10 mouse cellular contexts compared by ENCODE assay signal in genomic region chr11:32805958-32806357, GRCm38 (mm10). TPM values are rescaled to one million over a fixed set of nuclear protein-coding genes. Genes with fewer than 3 reads are reported as not detected.
DNase-seq lines count a peak whose midpoint lies in the region; ATAC-seq and TF ChIP-seq lines count a peak whose summit lies in the region.
"Had no signal": no experiment of that assay in that cellular context is flagged by ENCODE, and none has a peak within 500 bp of the region (broad histone marks: within the 10 kb centered on the region; RNA-seq: fewer than 3 reads in every experiment).

No protein-coding gene starts in this region.

- ATAC-seq in intestine, embryonic 15.5 days: 0 out of 2 replicates have a peak, but pooled peaks have one; percentile 59
- peak; percentile 68; the same call in 1 of the 2 replicates for ATAC-seq in megakaryocyte-erythroid progenitor cell, adult 5-6 weeks (replicated peaks; ENCODE audit: low FRiP score, low TSS enrichment, poor library complexity, severe bottlenecking)

- no peaks in the 10 kb centered on the region for H3K9me3 ChIP-seq in intestine, embryonic 15.5 days

- no peak overlapping the region for H3K4me2 ChIP-seq in intestine, embryonic 15.5 days (replicated peaks)

- no peak for TF ChIP-seq POLR2A in kidney, adult 2 months (IDR thresholded peaks at IDR 0.05; ENCODE audit: low read depth, low read length)

- H3K27ac ChIP-seq in kidney, adult 2 months (ENCODE audit: insufficient read depth, low read depth, low read length): no peak overlapping the region
- H3K27ac ChIP-seq in intestine, embryonic 15.5 days: no peak overlapping the region

- no peak overlapping the region for H3K4me3 ChIP-seq in kidney, adult 2 months (ENCODE audit: insufficient read depth, low read depth, low read length)
- H3K4me3 ChIP-seq in intestine, embryonic 15.5 days (replicated peaks): no peak overlapping the region

- no peak overlapping the region for H3K9ac ChIP-seq in intestine, embryonic 15.5 days

- no peaks in the 10 kb centered on the region for H3K36me3 ChIP-seq in kidney, adult 2 months (ENCODE audit: control insufficient read depth, insufficient read depth, low read length)
- no peaks in the 10 kb centered on the region for H3K36me3 ChIP-seq in intestine, embryonic 15.5 days

- 8% methylated on average over 2 of the region's 2 CpGs for WGBS in kidney, adult 2 months
- 16% methylated on average over 2 of the region's 2 CpGs for WGBS in intestine, embryonic 15.5 days

- H3K27me3 ChIP-seq in kidney, adult 2 months (replicated peaks; ENCODE audit: control insufficient read depth, insufficient read depth, low read length): no peaks in the 10 kb centered on the region
- H3K27me3 ChIP-seq in intestine, embryonic 15.5 days (replicated peaks): no peaks in the 10 kb centered on the region

- TF ChIP-seq CTCF in kidney, adult 2 months (conservative IDR thresholded peaks at IDR 0.05; ENCODE audit: insufficient read depth, insufficient read length, low read depth, low read length): peak; percentile 47

- H3K4me1 ChIP-seq in kidney, adult 2 months (ENCODE audit: control insufficient read depth, insufficient read depth, low read length): no peaks in the 10 kb centered on the region
- H3K4me1 ChIP-seq in intestine, embryonic 15.5 days (replicated peaks): no peaks in the 10 kb centered on the region

- peak; percentile 31 for DNase-seq in kidney, adult 2 months
- no peak for DNase-seq in kidney, adult 11 months
- peak; percentile 35 for DNase-seq in CD4-positive helper T cell, adult 2 months (ENCODE audit: low read depth, low spot score)
- peak; percentile 71 for DNase-seq in WW6 (ENCODE audit: low read depth, low spot score)
- DNase-seq in embryo, embryonic 10.5 days (ENCODE audit: low spot score): peak; percentile 74
- DNase-seq in layer of hippocampus, adult 9-10 months (ENCODE audit: low spot score): no peak

RNA-seq across cellular contexts. Expression of gene Smim23, which starts 18.4 kb away (rescaled TPM):
- polyA plus RNA-seq in kidney, adult 2 months (2012; rRNA removed): not detected in 2 replicates
- polyA plus RNA-seq in intestine, embryonic 15.5 days (2015; fragmentation: Nextera tagmentation; extraction: Ambion mirVana): not detected in 2 replicates
- not detected in 2 replicates for total RNA-seq in megakaryocyte-erythroid progenitor cell, adult 5-6 weeks (2014; fragmentation: Nextera tagmentation)
- not detected in 2 replicates for total RNA-seq in megakaryocyte-erythroid progenitor cell, adult 5-6 weeks (2017)
- total RNA-seq: left cerebral cortex, postnatal 10 days had no signal
- polyA plus RNA-seq: stomach, embryonic 16.5 days had no signal

Comparison
In these comparisons a context has a peak if more than half of its experiments do, and no peak if none do; other contexts are left out.
1. DNase-seq: peak in kidney, adult 2 months (single experiment), CD4-positive helper T cell, adult 2 months (single experiment), WW6 (single experiment) and embryo, embryonic 10.5 days (single experiment); none in kidney, adult 11 months (single experiment) and layer of hippocampus, adult 9-10 months (single experiment).